ENCODE assay signal across 24 mouse cellular contexts in genomic region chr17:29920089-29920488, GRCm38 (mm10). TPM values are rescaled to one million over a fixed set of nuclear protein-coding genes. Genes with fewer than 3 reads are reported as not detected.
DNase-seq lines count a peak whose midpoint lies in the region; ATAC-seq lines count a peak whose summit lies in the region.
"Had no signal": no experiment of that assay in that cellular context is flagged by ENCODE, and none has a peak within 500 bp of the region (broad histone marks: within the 10 kb centered on the region; RNA-seq: fewer than 3 reads in every experiment).

No protein-coding gene starts in this region.

- H3K9me3 ChIP-seq in heart, embryonic 13.5 days = no peaks in the 10 kb centered on the region
- no peaks in the 10 kb centered on the region for H3K9me3 ChIP-seq in hindbrain, embryonic 10.5 days
- H3K9me3 ChIP-seq in hindbrain, embryonic 16.5 days (ENCODE audit: control insufficient read depth, low read length) = no peaks in the 10 kb centered on the region
- H3K9me3 ChIP-seq in embryonic facial prominence, embryonic 10.5 days = no peaks in the 10 kb centered on the region
- H3K9me3 ChIP-seq: embryonic facial prominence, embryonic 12.5 days; G1E; liver, embryonic 13.5 days; lung, embryonic 15.5 days; midbrain, embryonic 15.5 days had no signal

- H3K4me3 ChIP-seq in heart, embryonic 13.5 days = no peak overlapping the region
- H3K4me3 ChIP-seq in hindbrain, embryonic 10.5 days = no peak overlapping the region
- no peak overlapping the region for H3K4me3 ChIP-seq in hindbrain, embryonic 16.5 days (ENCODE audit: low read length)
- H3K4me3 ChIP-seq in embryonic facial prominence, embryonic 10.5 days = no peak overlapping the region
- H3K4me3 ChIP-seq: embryonic facial prominence, embryonic 12.5 days; liver, embryonic 13.5 days; lung, embryonic 15.5 days; megakaryocyte, embryonic 14.5 days; midbrain, embryonic 15.5 days had no signal

- ATAC-seq in heart, embryonic 13.5 days (ENCODE audit: extremely low read depth, insufficient number of reproducible peaks, low FRiP score, low TSS enrichment) = no peak
- ATAC-seq in hindbrain, embryonic 16.5 days = no peak
- ATAC-seq: inflammation-experienced regulatory T-cells, adult 6 months; midbrain, embryonic 15.5 days; Patski had no signal

- 0 out of 2 replicates have a peak overlapping the region, but pooled peaks have one; percentile 24 for H3K4me2 ChIP-seq in heart, embryonic 13.5 days
- no peak overlapping the region for H3K4me2 ChIP-seq in hindbrain, embryonic 16.5 days (ENCODE audit: low read length)
- H3K4me2 ChIP-seq: embryonic facial prominence, embryonic 12.5 days; liver, embryonic 13.5 days; lung, embryonic 15.5 days; midbrain, embryonic 15.5 days had no signal

- H3K4me1 ChIP-seq in heart, embryonic 13.5 days = peaks cover 30% of the 10 kb centered on the region
- H3K4me1 ChIP-seq in hindbrain, embryonic 10.5 days (replicated peaks) = peaks cover 45% of the 10 kb centered on the region
- H3K4me1 ChIP-seq in hindbrain, embryonic 16.5 days (ENCODE audit: control insufficient read depth, insufficient read depth, low read depth, low read length) = peaks cover 8% of the 10 kb centered on the region
- H3K4me1 ChIP-seq in embryonic facial prominence, embryonic 10.5 days = peaks cover 55% of the 10 kb centered on the region
- H3K4me1 ChIP-seq: liver, embryonic 13.5 days had no signal

- no peaks in the 10 kb centered on the region for H3K36me3 ChIP-seq in heart, embryonic 13.5 days
- H3K36me3 ChIP-seq in hindbrain, embryonic 10.5 days = no peaks in the 10 kb centered on the region
- no peaks in the 10 kb centered on the region for H3K36me3 ChIP-seq in hindbrain, embryonic 16.5 days (ENCODE audit: control insufficient read depth, insufficient read depth, low read length)
- H3K36me3 ChIP-seq in embryonic facial prominence, embryonic 10.5 days (replicated peaks) = no peaks in the 10 kb centered on the region
- H3K36me3 ChIP-seq: embryonic facial prominence, embryonic 12.5 days; G1E; liver, embryonic 13.5 days; lung, embryonic 15.5 days; midbrain, embryonic 15.5 days had no signal

- WGBS in heart, embryonic 13.5 days = 30% methylated on average over 5 of the region's 6 CpGs
- WGBS in hindbrain, embryonic 10.5 days = 40% methylated on average over 6 of the region's 6 CpGs
- WGBS in hindbrain, embryonic 16.5 days = 32% methylated on average over 6 of the region's 6 CpGs
- WGBS in embryonic facial prominence, embryonic 10.5 days = 49% methylated on average over 6 of the region's 6 CpGs

- no peaks in the 10 kb centered on the region for H3K27me3 ChIP-seq in heart, embryonic 13.5 days (replicated peaks)
- H3K27me3 ChIP-seq in hindbrain, embryonic 10.5 days (ENCODE audit: insufficient read depth, poor library complexity, severe bottlenecking) = 0 out of 2 replicates have a peak, but pooled peaks cover 11% of the 10 kb centered on the region
- H3K27me3 ChIP-seq in hindbrain, embryonic 16.5 days (replicated peaks; ENCODE audit: control insufficient read depth, insufficient read depth, low read length) = no peaks in the 10 kb centered on the region
- peaks cover 21% of the 10 kb centered on the region; the same call in 1 of the 2 replicates for H3K27me3 ChIP-seq in embryonic facial prominence, embryonic 10.5 days (replicated peaks; ENCODE audit: low read depth, poor library complexity, severe bottlenecking)
- H3K27me3 ChIP-seq: lung, embryonic 15.5 days; midbrain, embryonic 15.5 days; Patski had no signal

- H3K9ac ChIP-seq in heart, embryonic 13.5 days = no peak overlapping the region
- no peak overlapping the region for H3K9ac ChIP-seq in hindbrain, embryonic 16.5 days (ENCODE audit: low read depth, low read length)
- H3K9ac ChIP-seq: embryonic facial prominence, embryonic 12.5 days; liver, embryonic 13.5 days; lung, embryonic 15.5 days; midbrain, embryonic 15.5 days had no signal

- no peak for DNase-seq in heart, adult 8-10 months (ENCODE audit: low spot score)
- no peak for DNase-seq in hindbrain, embryonic 10.5 days (ENCODE audit: low spot score)
- peak; percentile 42 for DNase-seq in ZHBTc4 (ENCODE audit: low read depth, low spot score)
- DNase-seq in heart, postnatal 4 days = peak; percentile 26
- no peak for DNase-seq in embryonic facial prominence, embryonic 10.5 days (ENCODE audit: low spot score)
- DNase-seq: adrenal gland, adult 2 months; B cell, adult 2 months; cerebellum, adult 18-20 months; cerebellum, postnatal 14 days; kidney, adult 18-20 months; kidney, postnatal 4 days; liver, embryonic 13.5 days; lung, postnatal 36 days; right cerebral cortex, postnatal 25 days; spleen, adult 18-20 months had no signal

- peak overlapping the region; percentile 67 for H3K27ac ChIP-seq in heart, embryonic 13.5 days (replicated peaks)
- H3K27ac ChIP-seq in hindbrain, embryonic 10.5 days = peak overlapping the region; percentile 71; the same call in 1 of the 2 replicates
- no peak overlapping the region for H3K27ac ChIP-seq in hindbrain, embryonic 16.5 days (ENCODE audit: low read depth, low read length)
- H3K27ac ChIP-seq in embryonic facial prominence, embryonic 10.5 days (replicated peaks) = no peak overlapping the region
- H3K27ac ChIP-seq: embryonic facial prominence, embryonic 12.5 days; liver, embryonic 13.5 days; lung, embryonic 15.5 days; midbrain, embryonic 15.5 days had no signal

RNA-seq across cellular contexts. Expression of gene Mdga1, which starts 49.8 kb away (rescaled TPM):
- polyA plus RNA-seq in heart, embryonic 13.5 days (2015; fragmentation: Nextera tagmentation; extraction: Ambion mirVana) = 4.4 TPM in 2 replicates
- 10 to 100 TPM; 15.6 to 17.3 (median 16.4) TPM for total RNA-seq in heart, adult 8-10 months (2022)
- polyA plus RNA-seq in hindbrain, embryonic 10.5 days (2016; fragmentation: Nextera tagmentation; extraction: Ambion mirVana) = 2.3 and 5.1 TPM in 2 replicates
- 13.9 and 14.0 TPM in 2 replicates for polyA plus RNA-seq in hindbrain, embryonic 16.5 days (2015; fragmentation: Nextera tagmentation; extraction: Ambion mirVana)
- 10 to 100 TPM; 16.9 to 17.3 TPM for total RNA-seq in heart, postnatal 4 days (2021)
- polyA plus RNA-seq in embryonic facial prominence, embryonic 10.5 days (2016; fragmentation: Nextera tagmentation; extraction: Ambion mirVana) = 1.2 and 1.7 TPM in 2 replicates
- polyA plus RNA-seq: inflammation-experienced regulatory T-cells, adult 6 months had no signal

Comparison
In these comparisons a context has a peak if more than half of its experiments do, and no peak if none do; other contexts are left out.
1. H3K27ac ChIP-seq: peak in heart, embryonic 13.5 days (single experiment) and hindbrain, embryonic 10.5 days (single experiment); none in hindbrain, embryonic 16.5 days (single experiment) and embryonic facial prominence, embryonic 10.5 days (single experiment).
2. DNase-seq: peak in ZHBTc4 (single experiment) and heart, postnatal 4 days (single experiment); none in heart, adult 8-10 months (single experiment), hindbrain, embryonic 10.5 days (single experiment) and embryonic facial prominence, embryonic 10.5 days (single experiment).